Mouse (Mus musculus) urinary bladder, adult 18-20 months (tissue): Measurements from ENCODE around the gene Muc13.

Source experiments
- DNase-seq, 2 experiments: peaks; one replicate each; pipeline ENCODE4 v3.0.0; 2022; ENCODE audit warnings: low spot score in 2 of 2, mixed read lengths in 2 of 2

Muc13 gene

DNA sequence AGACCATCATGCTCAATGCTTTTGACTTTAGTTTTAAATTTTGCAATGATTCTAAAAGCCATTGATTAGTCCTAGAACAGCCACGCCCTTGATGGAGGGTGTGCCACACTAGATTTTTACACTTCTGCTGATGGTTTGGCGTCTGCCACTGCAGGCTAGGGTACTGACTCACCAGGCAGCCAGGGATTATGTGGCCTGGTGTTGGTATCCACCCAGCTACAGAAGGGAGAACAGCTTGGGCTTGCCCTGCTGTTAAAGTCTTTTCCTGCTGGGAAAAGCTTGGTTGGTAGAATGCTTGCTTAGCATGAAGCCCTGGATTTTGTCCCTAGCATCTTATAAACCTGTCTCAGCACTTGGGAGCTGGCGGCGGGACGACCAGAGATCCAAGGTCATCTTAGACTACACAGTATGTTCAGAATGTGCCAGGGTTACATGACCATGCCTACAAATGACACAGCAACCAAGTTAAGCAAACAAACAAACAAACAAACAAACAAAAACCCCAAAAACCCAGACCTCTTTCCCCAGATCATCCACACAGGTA is 69.4 kb downstream of the Muc13 start:
- DNase-seq, result no peak
